Mouse (Mus musculus) embryo, embryonic 9.5 days (tissue): ENCODE measurements around the gene Rwdd4a.

Experiments used
- DNase-seq: peaks from one replicate; pipeline ENCODE4 v3.0.0-alpha.2; 2017; ENCODE audit errors: extremely low spot score

The Rwdd4a gene

GRCm38 (mm10) chr8:47588616-47589015 is 55.2 kb downstream of the Rwdd4a start:
- no peak for DNase-seq

GRCm38 (mm10) chr8:47590400-47590799 is 56.9 kb downstream of the Rwdd4a start:
- DNase-seq: no peak

GRCm38 (mm10) chr8:47600664-47601063 is 67.2 kb downstream of the Rwdd4a start:
- DNase-seq: no peak
